Mouse (Mus musculus) cerebellum, adult 2 months (tissue): ENCODE results near the gene Gm11492.

Experiments used
- CTCF ChIP-seq: fragments of 200-500 bp; IDR thresholded peaks from 2 replicates; pipeline ENCODE4 v1.5.1; 2011; ENCODE audit warnings: low read depth, mild to moderate bottlenecking, control low read depth, low read length, moderate library complexity, borderline replicate concordance; ENCODE audit not compliant: insufficient read depth
- POLR2A ChIP-seq: fragments of 200-500 bp; IDR thresholded peaks from 2 replicates; pipeline ENCODE4 v1.6.1; 2011; ENCODE audit warnings: low read length, control low read depth, borderline replicate concordance; ENCODE audit not compliant: insufficient read depth

DNA sequence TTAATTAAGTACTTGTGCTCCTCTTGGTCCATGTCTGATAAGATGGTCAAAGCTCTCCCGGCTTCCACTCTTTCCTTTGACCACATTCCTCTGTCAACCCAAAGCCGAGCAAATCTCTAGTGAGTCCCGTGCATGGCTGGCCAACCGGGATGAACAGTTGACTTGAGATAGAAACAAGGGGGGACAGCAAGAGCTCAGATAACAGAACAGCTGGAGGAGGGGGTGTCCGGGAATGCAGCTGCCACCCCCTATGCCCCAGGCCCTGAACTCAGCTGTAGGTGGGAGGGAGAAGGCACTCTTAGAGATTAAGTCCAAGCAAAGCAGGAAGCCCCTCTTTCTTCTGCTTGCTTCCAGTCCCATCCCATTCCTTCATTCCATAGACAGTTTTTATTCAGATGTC, 4.3 kb downstream of the Gm11492 start:
- TF ChIP-seq CTCF: no peak
- TF ChIP-seq POLR2A: no peak
